Mouse (Mus musculus): Measurements from ENCODE around the gene Jmjd6.
A peak's percentile ranks its signal among the peaks of the same experiment; 100 is the strongest.
"Not testable (repeated sequence)": the region's sequence is repeated elsewhere in the genome, so short reads cannot be mapped to it uniquely, and the experiment has no call there.

Gene Jmjd6

GRCm38 (mm10) chr11:116851576-116852290 lies 8.5 kb upstream of the Jmjd6 start:
- DNase-seq (ENCODE audit: low spot score), result peak; percentile 22

GRCm38 (mm10) chr11:116850833-116851477 lies 7.7 kb upstream of the Jmjd6 start:
- no peak for DNase-seq (ENCODE audit: low spot score)

- DNase-seq (ENCODE audit: low spot score), result no peak
Measured at GRCm38 (mm10) chr11:116850085-116850484, 6.8 kb upstream of the Jmjd6 start.

- DNase-seq (ENCODE audit: low spot score), result no peak
Measured at GRCm38 (mm10) chr11:116849587-116849986, 6.3 kb upstream of the Jmjd6 start.

- DNase-seq (ENCODE audit: low spot score), result not testable (repeated sequence)
Measured at GRCm38 (mm10) chr11:116848877-116849178, 5.6 kb upstream of the Jmjd6 start.

- no peak for DNase-seq (ENCODE audit: low spot score)
Measured at GRCm38 (mm10) chr11:116848086-116848876, 5.0 kb upstream of the Jmjd6 start.

GRCm38 (mm10) chr11:116847187-116848085 lies 4.2 kb upstream of the Jmjd6 start:
- DNase-seq (ENCODE audit: low spot score), result no peak

- DNase-seq (ENCODE audit: low spot score), result no peak
Measured at GRCm38 (mm10) chr11:116846593-116847181, 3.4 kb upstream of the Jmjd6 start.

GRCm38 (mm10) chr11:116842531-116843260 lies 553 bp downstream of the Jmjd6 start:
- DNase-seq (ENCODE audit: low spot score), result no peak

- DNase-seq (ENCODE audit: low spot score), result no peak
Measured at GRCm38 (mm10) chr11:116840748-116841147, 2.5 kb downstream of the Jmjd6 start.

GRCm38 (mm10) chr11:116839601-116840000 lies 3.6 kb downstream of the Jmjd6 start:
- no peak for DNase-seq (ENCODE audit: low spot score)

GRCm38 (mm10) chr11:116838936-116839335 lies 4.3 kb downstream of the Jmjd6 start:
- no peak for DNase-seq (ENCODE audit: low spot score)

- DNase-seq (ENCODE audit: low spot score), result no peak
Measured at GRCm38 (mm10) chr11:116837441-116837840, 5.8 kb downstream of the Jmjd6 start.

GRCm38 (mm10) chr11:116836283-116836682 lies 7.0 kb downstream of the Jmjd6 start:
- no peak for DNase-seq (ENCODE audit: low spot score)

- no peak for DNase-seq (ENCODE audit: low spot score)
Measured at GRCm38 (mm10) chr11:116834954-116835353, 8.3 kb downstream of the Jmjd6 start.

GRCm38 (mm10) chr11:116832172-116832685 lies 11.0 kb downstream of the Jmjd6 start:
- DNase-seq (ENCODE audit: low spot score), result no peak

GRCm38 (mm10) chr11:116827534-116828165 lies 15.6 kb downstream of the Jmjd6 start, which contains the start of gene Mxra7:
TSS of gene Mxra7 (minus strand) at chr11:116828046.
- peak; percentile 54 for DNase-seq (ENCODE audit: low spot score)

- DNase-seq (ENCODE audit: low spot score), result no peak
Measured at GRCm38 (mm10) chr11:116826550-116827504, 16.4 kb downstream of the Jmjd6 start.

- no peak for DNase-seq (ENCODE audit: low spot score)
Measured at GRCm38 (mm10) chr11:116825230-116825629, 18.0 kb downstream of the Jmjd6 start.

All from urinary bladder, postnatal 10 days (tissue).